Comparison of ENCODE assay signal across 11 mouse cellular contexts in genomic region chr4:59914608-59915403, GRCm38 (mm10). TPM values are rescaled to one million over a fixed set of nuclear protein-coding genes. Genes with fewer than 3 reads are reported as not detected.
DNase-seq lines count a peak whose midpoint lies in the region; ATAC-seq and TF ChIP-seq lines count a peak whose summit lies in the region.
"Had no signal": no experiment of that assay in that cellular context is flagged by ENCODE, and none has a peak within 500 bp of the region (broad histone marks: within the 10 kb centered on the region; RNA-seq: fewer than 3 reads in every experiment).

Gene Slc46a2, minus strand, starts transcription at chr4:59915056.

- TF ChIP-seq EP300 in liver, postnatal 0 days (IDR thresholded peaks at IDR 0.05; ENCODE audit: low read depth) = no peak

- WGBS in lung, embryonic 16.5 days = 14% methylated on average over 22 of the region's 22 CpGs
- WGBS in lung, adult 2 months = 17% methylated on average over 22 of the region's 22 CpGs
- WGBS in hindbrain, embryonic 14.5 days = 21% methylated on average over 22 of the region's 22 CpGs
- WGBS in limb, embryonic 10.5 days = 17% methylated on average over 22 of the region's 22 CpGs
- 16% methylated on average over 22 of the region's 22 CpGs for WGBS in liver, postnatal 0 days (ENCODE audit: insufficient replicate concordance)

- DNase-seq in lung, adult 2 months = no peak
- DNase-seq in cerebellum, postnatal 14 days = peak; percentile 71 to 72
- DNase-seq in hindbrain, embryonic 14.5 days (ENCODE audit: low spot score) = no peak
- DNase-seq in limb, embryonic 10.5 days (ENCODE audit: low spot score) = no peak
- DNase-seq in liver, postnatal 0 days = no peak
- no peak for DNase-seq in gastrocnemius, adult 8-10 months (ENCODE audit: low spot score in 2 of 2)
- no peak for DNase-seq in right cerebral cortex, postnatal 25 days
- DNase-seq: spleen, adult 18-20 months had no signal

- ATAC-seq in lung, embryonic 16.5 days (ENCODE audit: low read depth) = peak; percentile 70
- ATAC-seq in hindbrain, embryonic 14.5 days (ENCODE audit: low FRiP score) = peak; percentile 11; the same call in 1 of the 2 replicates
- ATAC-seq in liver, postnatal 0 days = no peak

- H3K9me3 ChIP-seq in lung, embryonic 16.5 days (ENCODE audit: control insufficient read depth, low read length) = no peaks in the 10 kb centered on the region
- H3K9me3 ChIP-seq in hindbrain, embryonic 14.5 days (ENCODE audit: control insufficient read depth, low read length) = no peaks in the 10 kb centered on the region
- no peaks in the 10 kb centered on the region for H3K9me3 ChIP-seq in limb, embryonic 10.5 days (replicated peaks)
- no peaks in the 10 kb centered on the region for H3K9me3 ChIP-seq in liver, postnatal 0 days (ENCODE audit: low read length)

- no peak within 1 kb of the TSS for H3K9ac ChIP-seq in lung, embryonic 16.5 days (ENCODE audit: low read length)
- no peak within 1 kb of the TSS for H3K9ac ChIP-seq in hindbrain, embryonic 14.5 days
- H3K9ac ChIP-seq in liver, postnatal 0 days (replicated peaks) = no peak within 1 kb of the TSS

- H3K4me2 ChIP-seq in lung, embryonic 16.5 days (ENCODE audit: low read depth, low read length) = peak within 1 kb of the TSS; percentile 33
- H3K4me2 ChIP-seq in hindbrain, embryonic 14.5 days (replicated peaks) = no peak within 1 kb of the TSS
- H3K4me2 ChIP-seq in liver, postnatal 0 days (ENCODE audit: low read depth, low read length) = no peak within 1 kb of the TSS

- no peak within 1 kb of the TSS for H3K27ac ChIP-seq in lung, embryonic 16.5 days (ENCODE audit: low read length)
- no peak within 1 kb of the TSS for H3K27ac ChIP-seq in hindbrain, embryonic 14.5 days
- no peak within 1 kb of the TSS for H3K27ac ChIP-seq in limb, embryonic 10.5 days
- no peak within 1 kb of the TSS for H3K27ac ChIP-seq in liver, postnatal 0 days (ENCODE audit: low read depth)

- no peaks in the 10 kb centered on the region for H3K4me1 ChIP-seq in lung, embryonic 16.5 days (replicated peaks; ENCODE audit: control insufficient read depth, insufficient read depth, low read length)
- no peaks in the 10 kb centered on the region for H3K4me1 ChIP-seq in lung, adult 2 months (ENCODE audit: control insufficient read depth, insufficient read depth, low read length)
- H3K4me1 ChIP-seq in hindbrain, embryonic 14.5 days (replicated peaks; ENCODE audit: control insufficient read depth, insufficient read depth, low read length) = no peaks in the 10 kb centered on the region
- peaks cover 9% of the 10 kb centered on the region for H3K4me1 ChIP-seq in limb, embryonic 10.5 days
- no peaks in the 10 kb centered on the region for H3K4me1 ChIP-seq in liver, postnatal 0 days (ENCODE audit: insufficient read depth)

- H3K27me3 ChIP-seq in lung, embryonic 16.5 days (ENCODE audit: control insufficient read depth, insufficient read depth, low read depth, low read length) = no peaks in the 10 kb centered on the region
- H3K27me3 ChIP-seq in hindbrain, embryonic 14.5 days (ENCODE audit: control insufficient read depth, insufficient read depth, low read length) = 0 out of 2 replicates have a peak, but pooled peaks cover 7% of the 10 kb centered on the region
- peaks cover 33% of the 10 kb centered on the region for H3K27me3 ChIP-seq in limb, embryonic 10.5 days (ENCODE audit: low read depth, poor library complexity, severe bottlenecking)
- H3K27me3 ChIP-seq in liver, postnatal 0 days (ENCODE audit: insufficient read depth, low read length) = peaks cover 9% of the 10 kb centered on the region

- H3K4me3 ChIP-seq in lung, embryonic 16.5 days (ENCODE audit: low read length) = peak within 1 kb of the TSS; percentile 17; the same call in 1 of the 2 replicates
- H3K4me3 ChIP-seq in lung, adult 2 months (replicated peaks; ENCODE audit: extremely low read depth, low read depth, low read length) = no peak within 1 kb of the TSS
- H3K4me3 ChIP-seq in hindbrain, embryonic 14.5 days (replicated peaks; ENCODE audit: low read length) = no peak within 1 kb of the TSS
- H3K4me3 ChIP-seq in limb, embryonic 10.5 days = peak within 1 kb of the TSS; percentile 11; the same call in 1 of the 2 replicates
- no peak within 1 kb of the TSS for H3K4me3 ChIP-seq in liver, postnatal 0 days (ENCODE audit: low read depth, low read length)

- no peak for TF ChIP-seq CTCF in lung, adult 2 months (IDR thresholded peaks at IDR 0.05; ENCODE audit: insufficient read depth, low read length)
- TF ChIP-seq CTCF in liver, postnatal 0 days (IDR thresholded peaks at IDR 0.05; ENCODE audit: low read depth) = no peak

- H3K36me3 ChIP-seq in lung, embryonic 16.5 days (ENCODE audit: control insufficient read depth, insufficient read depth, low read length) = no peaks in the 10 kb centered on the region
- no peaks in the 10 kb centered on the region for H3K36me3 ChIP-seq in hindbrain, embryonic 14.5 days (replicated peaks; ENCODE audit: control insufficient read depth, insufficient read depth)
- H3K36me3 ChIP-seq in limb, embryonic 10.5 days = no peaks in the 10 kb centered on the region
- no peaks in the 10 kb centered on the region for H3K36me3 ChIP-seq in liver, postnatal 0 days (replicated peaks; ENCODE audit: insufficient read depth, low read length)

- TF ChIP-seq POLR2A in lung, adult 2 months (IDR thresholded peaks at IDR 0.05; ENCODE audit: borderline replicate concordance, extremely low read depth, low read depth, low read length) = no peak

RNA-seq across cellular contexts. Expression of gene Slc46a2, which starts in this region (rescaled TPM):
- polyA plus RNA-seq in lung, embryonic 16.5 days (2015; fragmentation: Nextera tagmentation; extraction: Ambion mirVana) = 1.1 and 2.5 TPM in 2 replicates
- polyA plus RNA-seq in lung, adult 2 months (2012; rRNA removed) = 2.5 TPM in 1 of 2 replicates, not detected in the other
- not detected in 2 replicates for polyA plus RNA-seq in hindbrain, embryonic 14.5 days (2014; fragmentation: Nextera tagmentation; extraction: Ambion mirVana)
- not detected in 2 replicates for polyA plus RNA-seq in limb, embryonic 10.5 days (2016; fragmentation: Nextera tagmentation; extraction: Ambion mirVana)
- polyA plus RNA-seq in liver, postnatal 0 days (2015; fragmentation: Nextera tagmentation; extraction: Ambion mirVana) = not detected in 2 replicates
- not detected for total RNA-seq in gastrocnemius, adult 8-10 months (2022)
- total RNA-seq: left cerebral cortex, postnatal 14 days had no signal
- polyA plus RNA-seq: frontal cortex, adult 2 months had no signal

Comparison
In these comparisons a context has a peak if more than half of its experiments do, and no peak if none do; other contexts are left out.
1. H3K4me3 ChIP-seq: peak in lung, embryonic 16.5 days (single experiment) and limb, embryonic 10.5 days (single experiment); none in lung, adult 2 months (single experiment), hindbrain, embryonic 14.5 days (single experiment) and liver, postnatal 0 days (single experiment).
2. Peak in ATAC-seq in hindbrain, embryonic 14.5 days; RNA of the gene not detected or under 1 TPM.
3. DNase-seq: peak in cerebellum, postnatal 14 days (2 of 2); none in lung, adult 2 months (single experiment), hindbrain, embryonic 14.5 days (single experiment), limb, embryonic 10.5 days (single experiment), liver, postnatal 0 days (single experiment), gastrocnemius, adult 8-10 months (0 of 2) and right cerebral cortex, postnatal 25 days (single experiment).